Mouse (Mus musculus) lung, adult 2 months (tissue): Measurements from ENCODE around the gene Cage1.

Source experiments
- CTCF ChIP-seq: fragments of 200-500 bp; IDR thresholded peaks from 2 replicates; pipeline ENCODE4 v1.5.1; 2011; ENCODE audit warnings: mild to moderate bottlenecking, low read length, control low read depth; ENCODE audit not compliant: insufficient read depth
- POLR2A ChIP-seq: fragments of 200-500 bp; IDR thresholded peaks from 2 replicates; pipeline ENCODE4 v1.6.1; 2011; ENCODE audit warnings: low read depth, mild to moderate bottlenecking, control low read depth, low read length, borderline replicate concordance; ENCODE audit errors: extremely low read depth

DNA sequence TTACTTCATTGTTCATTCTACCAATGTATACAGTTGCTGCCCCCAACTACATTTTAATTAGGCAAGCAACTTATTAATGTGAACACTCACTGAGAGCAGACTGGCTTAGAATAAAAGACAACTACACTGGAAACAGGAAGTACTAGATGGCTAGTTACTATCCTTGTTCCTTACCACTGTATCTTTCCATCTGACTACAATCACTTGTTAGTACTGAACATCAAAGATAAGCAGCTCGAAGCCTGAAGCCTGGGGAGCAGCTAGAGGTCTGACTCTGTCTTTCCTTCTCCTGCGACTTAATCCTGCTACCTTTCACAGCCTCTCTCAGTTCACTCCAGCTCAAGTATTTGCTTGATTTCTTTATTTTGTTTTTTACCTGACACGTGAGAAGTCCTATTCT lies 18.1 kb downstream of the Cage1 start:
- no peak for TF ChIP-seq POLR2A
- TF ChIP-seq CTCF: no peak
